Mouse (Mus musculus): ENCODE data around the gene Iqschfp.

- no peak for TF ChIP-seq CTCF (IDR thresholded peaks at IDR 0.05; ENCODE audit: low read depth, low read length)
- no peak for TF ChIP-seq POLR2A (IDR thresholded peaks at IDR 0.05; ENCODE audit: extremely low read depth, insufficient read depth, low read length)
Observed at GRCm38 (mm10) chr3:68201214-68201613, 309.2 kb downstream of the Iqschfp start.
